Mouse (Mus musculus): ENCODE data around the gene Cd300e.

Cd300e gene

GRCm38 (mm10) chr11:115062077-115062476 lies at the start of gene Cd300e:
Gene Cd300e, minus strand, starts transcription at chr11:115062177.
- DNase-seq (ENCODE audit: low spot score) = no peak

- no peak for DNase-seq (ENCODE audit: low spot score)
Measured at GRCm38 (mm10) chr11:115110271-115110670, 48.3 kb upstream of the Cd300e start.

GRCm38 (mm10) chr11:115108176-115108575 lies 46.2 kb upstream of the Cd300e start:
- no peak for DNase-seq (ENCODE audit: low spot score)

- no peak for DNase-seq (ENCODE audit: low spot score)
Measured at GRCm38 (mm10) chr11:115107403-115107916, 45.5 kb upstream of the Cd300e start.

- DNase-seq (ENCODE audit: low spot score) = no peak
Measured at GRCm38 (mm10) chr11:115106638-115107037, 44.7 kb upstream of the Cd300e start.

GRCm38 (mm10) chr11:115104769-115105563 lies 43.0 kb upstream of the Cd300e start:
- no peak for DNase-seq (ENCODE audit: low spot score)

- no peak for DNase-seq (ENCODE audit: low spot score)
Measured at GRCm38 (mm10) chr11:115103470-115104413, 41.8 kb upstream of the Cd300e start.

- DNase-seq (ENCODE audit: low spot score) = no peak
Measured at GRCm38 (mm10) chr11:115102116-115102515, 40.1 kb upstream of the Cd300e start.

GRCm38 (mm10) chr11:115101615-115102051 lies 39.7 kb upstream of the Cd300e start:
- no peak for DNase-seq (ENCODE audit: low spot score)

- DNase-seq (ENCODE audit: low spot score) = no peak
Measured at GRCm38 (mm10) chr11:115100741-115101140, 38.8 kb upstream of the Cd300e start.

GRCm38 (mm10) chr11:115100032-115100621 lies 38.1 kb upstream of the Cd300e start:
- DNase-seq (ENCODE audit: low spot score) = no peak

GRCm38 (mm10) chr11:115099241-115099840 lies 37.4 kb upstream of the Cd300e start:
- no peak for DNase-seq (ENCODE audit: low spot score)

GRCm38 (mm10) chr11:115098203-115098932 lies 36.4 kb upstream of the Cd300e start:
- no peak for DNase-seq (ENCODE audit: low spot score)

- no peak for DNase-seq (ENCODE audit: low spot score)
Measured at GRCm38 (mm10) chr11:115092140-115092539, 30.2 kb upstream of the Cd300e start.

- no peak for DNase-seq (ENCODE audit: low spot score)
Measured at GRCm38 (mm10) chr11:115091362-115091901, 29.5 kb upstream of the Cd300e start, which contains the start of gene Rab37. Gene Rab37, plus strand, starts transcription at chr11:115091431.

- no peak for DNase-seq (ENCODE audit: low spot score)
Measured at GRCm38 (mm10) chr11:115089853-115090252, 27.9 kb upstream of the Cd300e start.

- no peak for DNase-seq (ENCODE audit: low spot score)
Measured at GRCm38 (mm10) chr11:115086213-115086612, 24.2 kb upstream of the Cd300e start.

- DNase-seq (ENCODE audit: low spot score) = no peak
Measured at GRCm38 (mm10) chr11:115085064-115085463, 23.1 kb upstream of the Cd300e start.

- DNase-seq (ENCODE audit: low spot score) = no peak
Measured at GRCm38 (mm10) chr11:115084595-115084994, 22.6 kb upstream of the Cd300e start.

- DNase-seq (ENCODE audit: low spot score) = peak; percentile 47
Measured at GRCm38 (mm10) chr11:115083376-115084139, 21.6 kb upstream of the Cd300e start.

Data from left cerebral cortex, adult 11 months (tissue).